Mouse (Mus musculus): ENCODE measurements at regions not wholly inside any gene's neighbourhood (a gene's known extent, or its start where the extent isn't known, plus 50 kb on each side); places are given as distances from the start of the nearest gene placed in this dataset.

GRCm38 (mm10) chr7:71412079-71412478 is 60.8 kb upstream of the Gm10295 start:
- DNase-seq (ENCODE audit: low spot score), result peak; percentile 42

GRCm38 (mm10) chr7:71411293-71412011 is 60.2 kb upstream of the Gm10295 start:
- no peak for DNase-seq (ENCODE audit: low spot score)

- no peak for DNase-seq (ENCODE audit: low spot score)
Observed at GRCm38 (mm10) chr7:71409903-71410302, 58.6 kb upstream of the Gm10295 start.

GRCm38 (mm10) chr7:71409061-71409460 is 57.8 kb upstream of the Gm10295 start:
- no peak for DNase-seq (ENCODE audit: low spot score)

GRCm38 (mm10) chr7:71406283-71406682 is 55.0 kb upstream of the Gm10295 start:
- no peak for DNase-seq (ENCODE audit: low spot score)

Measured in ovary, postnatal 10 days (tissue).